Mouse (Mus musculus): Measurements from ENCODE around the gene Trim14.

Gene Trim14

GRCm38 (mm10) chr4:46465740-46466139 is 70.2 kb downstream of the Trim14 start:
- no peak for DNase-seq

- no peak for DNase-seq
Observed at GRCm38 (mm10) chr4:46463130-46463830, 72.7 kb downstream of the Trim14 start.

- DNase-seq = no peak
Observed at GRCm38 (mm10) chr4:46458411-46458810, 77.5 kb downstream of the Trim14 start.

- no peak for DNase-seq
Observed at GRCm38 (mm10) chr4:46457186-46457585, 78.8 kb downstream of the Trim14 start.

GRCm38 (mm10) chr4:46456762-46457161 is 79.2 kb downstream of the Trim14 start:
- no peak for DNase-seq

- peak; percentile 26 for DNase-seq
Observed at GRCm38 (mm10) chr4:46454097-46454864, 81.7 kb downstream of the Trim14 start.

- peak; percentile 59 for DNase-seq
Observed at GRCm38 (mm10) chr4:46452855-46453719, 82.9 kb downstream of the Trim14 start.

GRCm38 (mm10) chr4:46452481-46452850 is 83.5 kb downstream of the Trim14 start:
- DNase-seq = no peak

GRCm38 (mm10) chr4:46451758-46452480 is 84.0 kb downstream of the Trim14 start:
- peak; percentile 75 for DNase-seq

- peak; percentile 80 for DNase-seq
Observed at GRCm38 (mm10) chr4:46451240-46451757, 84.6 kb downstream of the Trim14 start.

GRCm38 (mm10) chr4:46450519-46451131 is 85.3 kb downstream of the Trim14 start, which contains the start of gene Anp32b:
Gene Anp32b (plus strand): TSS chr4:46450902.
- peak; percentile 90 for DNase-seq

- DNase-seq = peak; percentile 56
Observed at GRCm38 (mm10) chr4:46450020-46450518, 85.9 kb downstream of the Trim14 start.

- DNase-seq = peak; percentile 78
Observed at GRCm38 (mm10) chr4:46448886-46449285, 87.1 kb downstream of the Trim14 start.

GRCm38 (mm10) chr4:46447461-46447860 is 88.5 kb downstream of the Trim14 start:
- DNase-seq = no peak

- DNase-seq = peak; percentile 90
Observed at GRCm38 (mm10) chr4:46445237-46445945, 90.5 kb downstream of the Trim14 start.
